In the genomic region with DNA sequence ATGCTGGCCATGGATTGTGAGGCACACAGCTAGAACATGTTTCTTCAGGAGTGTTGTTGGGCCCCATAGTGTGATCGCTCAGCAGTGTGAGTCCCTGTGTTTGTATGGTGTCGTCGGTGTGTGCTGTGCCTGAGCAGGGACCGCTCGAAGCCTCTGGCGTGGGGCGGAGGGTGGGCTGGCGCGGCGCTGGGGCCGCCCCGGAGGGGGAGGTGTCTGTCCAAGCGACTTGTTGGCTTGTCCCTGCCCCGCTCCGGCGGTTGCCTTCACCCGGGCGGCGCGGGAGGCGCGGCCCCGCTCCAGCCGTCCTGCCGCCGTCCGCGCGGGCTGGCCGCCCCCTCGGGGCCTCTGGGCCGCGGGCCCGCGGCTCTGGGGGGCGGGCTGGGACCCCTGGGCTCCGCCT, we compare ENCODE assay signal across 8 mouse cellular contexts. TPM values are rescaled to one million over a fixed set of nuclear protein-coding genes. Genes with fewer than 3 reads are reported as not detected.
DNase-seq lines count a peak whose midpoint lies in the region; ATAC-seq lines count a peak whose summit lies in the region.

No protein-coding gene starts in this region.

- intact Hi-C loops in left cerebral cortex, postnatal 14 days (cut with DNase I): no loop called here

- H3K27me3 ChIP-seq in embryonic facial prominence, embryonic 13.5 days: no peaks in the 10 kb centered on the region
- no peaks in the 10 kb centered on the region for H3K27me3 ChIP-seq in heart, embryonic 12.5 days (replicated peaks)
- H3K27me3 ChIP-seq in kidney, embryonic 15.5 days: no peaks in the 10 kb centered on the region

- peak overlapping the region; percentile 88 for H3K9ac ChIP-seq in embryonic facial prominence, embryonic 13.5 days
- H3K9ac ChIP-seq in heart, embryonic 12.5 days: peak overlapping the region; percentile 100
- peak overlapping the region; percentile 80 for H3K9ac ChIP-seq in kidney, embryonic 15.5 days

- peak overlapping the region; percentile 67 for H3K4me3 ChIP-seq in embryonic facial prominence, embryonic 13.5 days
- H3K4me3 ChIP-seq in heart, embryonic 12.5 days: peak overlapping the region; percentile 96
- peak overlapping the region; percentile 71 for H3K4me3 ChIP-seq in kidney, embryonic 15.5 days (replicated peaks)

- H3K4me1 ChIP-seq in embryonic facial prominence, embryonic 13.5 days: peaks cover 85% of the 10 kb centered on the region
- peaks cover 89% of the 10 kb centered on the region for H3K4me1 ChIP-seq in heart, embryonic 12.5 days (replicated peaks)
- peaks cover 94% of the 10 kb centered on the region for H3K4me1 ChIP-seq in kidney, embryonic 15.5 days

- peak overlapping the region; percentile 82 for H3K4me2 ChIP-seq in embryonic facial prominence, embryonic 13.5 days
- H3K4me2 ChIP-seq in heart, embryonic 12.5 days: peak overlapping the region; percentile 86
- peak overlapping the region; percentile 79 for H3K4me2 ChIP-seq in kidney, embryonic 15.5 days

- H3K9me3 ChIP-seq in embryonic facial prominence, embryonic 13.5 days: no peaks in the 10 kb centered on the region
- H3K9me3 ChIP-seq in heart, embryonic 12.5 days (replicated peaks): no peaks in the 10 kb centered on the region
- no peaks in the 10 kb centered on the region for H3K9me3 ChIP-seq in kidney, embryonic 15.5 days (replicated peaks)

- peak overlapping the region; percentile 81 for H3K27ac ChIP-seq in embryonic facial prominence, embryonic 13.5 days
- peak overlapping the region; percentile 99 for H3K27ac ChIP-seq in heart, embryonic 12.5 days (ENCODE audit: poor library complexity, severe bottlenecking)
- peak overlapping the region; percentile 93 for H3K27ac ChIP-seq in kidney, embryonic 15.5 days

- H3K36me3 ChIP-seq in embryonic facial prominence, embryonic 13.5 days: peaks cover 11% of the 10 kb centered on the region
- peaks cover 22% of the 10 kb centered on the region for H3K36me3 ChIP-seq in heart, embryonic 12.5 days
- peaks cover 18% of the 10 kb centered on the region for H3K36me3 ChIP-seq in kidney, embryonic 15.5 days

- WGBS in embryonic facial prominence, embryonic 13.5 days: 4% methylated on average over 23 of the region's 37 CpGs
- WGBS in heart, embryonic 12.5 days: under 1% methylated on average over 37 of the region's 37 CpGs
- WGBS in kidney, embryonic 15.5 days: 2% methylated on average over 37 of the region's 37 CpGs

- DNase-seq in Muller cell, postnatal 12 days (ENCODE audit: inconsistent ontology term): peak; percentile 77
- peak; percentile 86 for DNase-seq in lung, postnatal 14 days
- peak; percentile 62 to 67 for DNase-seq in spleen, postnatal 14 days (ENCODE audit: low spot score in 2 of 2)
- DNase-seq in cerebellum, adult 11-12 months: no peak
- DNase-seq in left cerebral cortex, postnatal 14 days (ENCODE audit: low spot score in 2 of 2): no peak

- ATAC-seq in embryonic facial prominence, embryonic 13.5 days (ENCODE audit: insufficient number of reproducible peaks, insufficient read depth, low FRiP score, low TSS enrichment, low read depth): peak; percentile 21; the same call in 1 of the 2 replicates
- peak; percentile 82 for ATAC-seq in heart, embryonic 12.5 days (ENCODE audit: insufficient number of reproducible peaks, low FRiP score)
- peak; percentile 75 for ATAC-seq in kidney, embryonic 15.5 days (replicated peaks; ENCODE audit: low FRiP score)

RNA-seq across cellular contexts. Expression of a gene that starts 24.6 kb away (rescaled TPM):
- polyA plus RNA-seq in embryonic facial prominence, embryonic 13.5 days (2015; fragmentation: Nextera tagmentation; extraction: Ambion mirVana): 7.7 and 8.4 TPM in 2 replicates
- polyA plus RNA-seq in heart, embryonic 12.5 days (2016; fragmentation: Nextera tagmentation; extraction: Ambion mirVana): 12.4 and 12.5 TPM in 2 replicates
- 4.6 and 5.9 TPM in 2 replicates for polyA plus RNA-seq in kidney, embryonic 15.5 days (2015; fragmentation: Nextera tagmentation; extraction: Ambion mirVana)
- total RNA-seq in left cerebral cortex, postnatal 14 days (2021): 10 to 100 TPM; 70.1 to 71.4 TPM

Comparison
In these comparisons a context has a peak if more than half of its experiments do, and no peak if none do; other contexts are left out.
1. DNase-seq: peak in Muller cell, postnatal 12 days (single experiment), lung, postnatal 14 days (single experiment) and spleen, postnatal 14 days (2 of 2); none in cerebellum, adult 11-12 months (single experiment) and left cerebral cortex, postnatal 14 days (0 of 2).
2. ATAC-seq: peak in every context shown above with its lines; median percentile 82 in heart, embryonic 12.5 days; 75 in kidney, embryonic 15.5 days; 21 in embryonic facial prominence, embryonic 13.5 days.
3. Peak in every context shown above with its lines, with median percentiles within 50 percentile points of each other: H3K27ac ChIP-seq, H3K4me2 ChIP-seq, H3K4me3 ChIP-seq and H3K9ac ChIP-seq.